Comparison of ENCODE assay signal across 13 mouse cellular contexts in genomic region chr7:135617776-135618175, GRCm38 (mm10).
A peak's percentile ranks its signal among the peaks of the same experiment; 100 is the strongest.
DNase-seq lines count a peak whose midpoint lies in the region; ATAC-seq and TF ChIP-seq lines count a peak whose summit lies in the region.
"Had no signal": no experiment of that assay in that cellular context is flagged by ENCODE, and none has a peak within 500 bp of the region (broad histone marks: within the 10 kb centered on the region; RNA-seq: fewer than 3 reads in every experiment).

No protein-coding gene starts in this region.

- H3K36me3 ChIP-seq in midbrain, embryonic 13.5 days = no peaks in the 10 kb centered on the region
- no peaks in the 10 kb centered on the region for H3K36me3 ChIP-seq in midbrain, embryonic 11.5 days (ENCODE audit: control insufficient read depth, insufficient read depth, low read length)
- H3K36me3 ChIP-seq in hindbrain, embryonic 14.5 days (replicated peaks; ENCODE audit: control insufficient read depth, insufficient read depth) = no peaks in the 10 kb centered on the region
- H3K36me3 ChIP-seq in midbrain, postnatal 0 days (ENCODE audit: insufficient read depth, low read length) = no peaks in the 10 kb centered on the region
- no peaks in the 10 kb centered on the region for H3K36me3 ChIP-seq in kidney, embryonic 15.5 days
- H3K36me3 ChIP-seq: heart, embryonic 12.5 days; limb, embryonic 13.5 days had no signal

- no peak for TF ChIP-seq CTCF in midbrain, postnatal 0 days (IDR thresholded peaks at IDR 0.05)

- H3K4me1 ChIP-seq in midbrain, embryonic 13.5 days (replicated peaks) = peaks cover 40% of the 10 kb centered on the region
- peaks cover 5% of the 10 kb centered on the region for H3K4me1 ChIP-seq in midbrain, embryonic 11.5 days (ENCODE audit: control insufficient read depth, insufficient read depth, low read length)
- H3K4me1 ChIP-seq in hindbrain, embryonic 14.5 days (replicated peaks; ENCODE audit: control insufficient read depth, insufficient read depth, low read length) = peaks cover 31% of the 10 kb centered on the region
- peaks cover 13% of the 10 kb centered on the region for H3K4me1 ChIP-seq in midbrain, postnatal 0 days (ENCODE audit: insufficient read depth, low read length)
- H3K4me1 ChIP-seq in kidney, embryonic 15.5 days = peaks cover 5% of the 10 kb centered on the region; the same call in 1 of the 2 replicates
- H3K4me1 ChIP-seq: heart, embryonic 12.5 days had no signal

- H3K27me3 ChIP-seq in midbrain, embryonic 13.5 days = no peaks in the 10 kb centered on the region
- no peaks in the 10 kb centered on the region for H3K27me3 ChIP-seq in midbrain, embryonic 11.5 days (ENCODE audit: control insufficient read depth, insufficient read depth, low read length)
- no peaks in the 10 kb centered on the region for H3K27me3 ChIP-seq in hindbrain, embryonic 14.5 days (ENCODE audit: control insufficient read depth, insufficient read depth, low read length)
- H3K27me3 ChIP-seq in midbrain, postnatal 0 days (ENCODE audit: insufficient read depth, low read length) = no peaks in the 10 kb centered on the region
- no peaks in the 10 kb centered on the region for H3K27me3 ChIP-seq in kidney, embryonic 15.5 days
- H3K27me3 ChIP-seq: limb, embryonic 13.5 days; Patski had no signal

- H3K9ac ChIP-seq in midbrain, embryonic 13.5 days (replicated peaks) = no peak overlapping the region
- H3K9ac ChIP-seq in midbrain, embryonic 11.5 days (ENCODE audit: low read length) = no peak overlapping the region
- H3K9ac ChIP-seq in hindbrain, embryonic 14.5 days = 0 out of 2 replicates have a peak overlapping the region, but pooled peaks have one; percentile 8
- no peak overlapping the region for H3K9ac ChIP-seq in midbrain, postnatal 0 days (replicated peaks; ENCODE audit: low read length, poor library complexity, severe bottlenecking)
- H3K9ac ChIP-seq in kidney, embryonic 15.5 days = no peak overlapping the region
- H3K9ac ChIP-seq: heart, embryonic 12.5 days; limb, embryonic 13.5 days had no signal

- H3K4me2 ChIP-seq in midbrain, embryonic 13.5 days (replicated peaks) = peak overlapping the region; percentile 21; the same call in 1 of the 2 replicates
- H3K4me2 ChIP-seq in midbrain, embryonic 11.5 days = no peak overlapping the region
- H3K4me2 ChIP-seq in hindbrain, embryonic 14.5 days (replicated peaks) = peak overlapping the region; percentile 24
- peak overlapping the region; percentile 8; the same call in 1 of the 2 replicates for H3K4me2 ChIP-seq in midbrain, postnatal 0 days (ENCODE audit: low read depth, low read length, poor library complexity, severe bottlenecking)
- no peak overlapping the region for H3K4me2 ChIP-seq in kidney, embryonic 15.5 days
- H3K4me2 ChIP-seq: heart, embryonic 12.5 days; limb, embryonic 13.5 days had no signal

- no peak for DNase-seq in midbrain, embryonic 11.5 days (ENCODE audit: low spot score, missing footprints)
- peak; percentile 84 for DNase-seq in hindbrain, embryonic 14.5 days (ENCODE audit: low spot score)
- peak; percentile 88 for DNase-seq in midbrain, postnatal 0 days (ENCODE audit: low spot score)
- DNase-seq: adrenal gland, postnatal 36 days; lung, postnatal 10 days had no signal

- WGBS in midbrain, embryonic 13.5 days = 40% methylated on average over 11 of the region's 11 CpGs
- 67% methylated on average over 11 of the region's 11 CpGs for WGBS in midbrain, embryonic 11.5 days
- 33% methylated on average over 11 of the region's 11 CpGs for WGBS in hindbrain, embryonic 14.5 days
- WGBS in midbrain, postnatal 0 days = 23% methylated on average over 11 of the region's 11 CpGs
- 83% methylated on average over 11 of the region's 11 CpGs for WGBS in kidney, embryonic 15.5 days

- H3K9me3 ChIP-seq in midbrain, embryonic 13.5 days = no peaks in the 10 kb centered on the region
- peaks cover 3% of the 10 kb centered on the region; the same call in 1 of the 2 replicates for H3K9me3 ChIP-seq in midbrain, embryonic 11.5 days (ENCODE audit: control insufficient read depth, low read length)
- no peaks in the 10 kb centered on the region for H3K9me3 ChIP-seq in hindbrain, embryonic 14.5 days (ENCODE audit: control insufficient read depth, low read length)
- H3K9me3 ChIP-seq in midbrain, postnatal 0 days (ENCODE audit: low read length) = no peaks in the 10 kb centered on the region
- H3K9me3 ChIP-seq in kidney, embryonic 15.5 days (replicated peaks) = no peaks in the 10 kb centered on the region
- H3K9me3 ChIP-seq: limb, embryonic 13.5 days had no signal

- H3K4me3 ChIP-seq in midbrain, embryonic 13.5 days (replicated peaks) = no peak overlapping the region
- H3K4me3 ChIP-seq in midbrain, embryonic 11.5 days (ENCODE audit: low read depth, low read length) = no peak overlapping the region
- H3K4me3 ChIP-seq in hindbrain, embryonic 14.5 days (replicated peaks; ENCODE audit: low read length) = no peak overlapping the region
- no peak overlapping the region for H3K4me3 ChIP-seq in midbrain, postnatal 0 days (ENCODE audit: low read depth, low read length)
- H3K4me3 ChIP-seq in kidney, embryonic 15.5 days (replicated peaks) = no peak overlapping the region
- H3K4me3 ChIP-seq: heart, embryonic 12.5 days; limb, embryonic 13.5 days had no signal

- H3K27ac ChIP-seq in midbrain, embryonic 13.5 days = peak overlapping the region; percentile 83
- H3K27ac ChIP-seq in midbrain, embryonic 11.5 days (ENCODE audit: low read depth, low read length) = no peak overlapping the region
- peak overlapping the region; percentile 85 for H3K27ac ChIP-seq in hindbrain, embryonic 14.5 days
- peak overlapping the region; percentile 64; the same call in 1 of the 2 replicates for H3K27ac ChIP-seq in midbrain, postnatal 0 days (ENCODE audit: low read depth, low read length)
- no peak overlapping the region for H3K27ac ChIP-seq in kidney, embryonic 15.5 days
- H3K27ac ChIP-seq: limb, embryonic 13.5 days had no signal

- ATAC-seq in midbrain, embryonic 13.5 days = peak; percentile 65
- ATAC-seq in midbrain, embryonic 11.5 days (ENCODE audit: low FRiP score) = no peak
- peak; percentile 74; the same call in 1 of the 2 replicates for ATAC-seq in hindbrain, embryonic 14.5 days (ENCODE audit: low FRiP score)
- ATAC-seq in midbrain, postnatal 0 days (ENCODE audit: low FRiP score) = peak; percentile 62
- no peak for ATAC-seq in activated CD4-positive, CD25-positive, alpha-beta regulatory T cell, adult 4 months
- no peak for ATAC-seq in kidney, embryonic 15.5 days (replicated peaks; ENCODE audit: low FRiP score)
- no peak for ATAC-seq in megakaryocyte, adult 5-6 weeks (ENCODE audit: poor library complexity, severe bottlenecking)
- ATAC-seq: inflammation-experienced regulatory T-cells, adult 6 months; Patski had no signal

Comparison
In these comparisons a context has a peak if more than half of its experiments do, and no peak if none do; other contexts are left out.
1. ATAC-seq: peak in midbrain, embryonic 13.5 days (single experiment), hindbrain, embryonic 14.5 days (single experiment) and midbrain, postnatal 0 days (single experiment); none in midbrain, embryonic 11.5 days (single experiment), activated CD4-positive, CD25-positive, alpha-beta regulatory T cell, adult 4 months (single experiment), kidney, embryonic 15.5 days (single experiment) and megakaryocyte, adult 5-6 weeks (single experiment).
2. H3K27ac ChIP-seq: peak in midbrain, embryonic 13.5 days (single experiment), hindbrain, embryonic 14.5 days (single experiment) and midbrain, postnatal 0 days (single experiment); none in midbrain, embryonic 11.5 days (single experiment) and kidney, embryonic 15.5 days (single experiment).
3. H3K4me2 ChIP-seq: peak in midbrain, embryonic 13.5 days (single experiment), hindbrain, embryonic 14.5 days (single experiment) and midbrain, postnatal 0 days (single experiment); none in midbrain, embryonic 11.5 days (single experiment) and kidney, embryonic 15.5 days (single experiment).